Mouse (Mus musculus) gonadal fat pad, adult 2 months (tissue): ENCODE measurements around the gene Gls2. TPM values are rescaled to one million over a fixed set of nuclear protein-coding genes. Genes with fewer than 3 reads are reported as not detected.
"Not testable (repeated sequence)": the region's sequence is repeated elsewhere in the genome, so short reads cannot be mapped to it uniquely, and the experiment has no call there.

ENCODE experiments used
- DNase-seq: peaks from one replicate; pipeline ENCODE4 v3.0.0-alpha.2; 2012; ENCODE audit warnings: low read depth
- polyA plus RNA-seq: library from polyadenylated mRNA; depleted of rRNA; stranded (reverse); fragments of >200 nt; gene quantifications from 2 replicates; pipeline ENCODE4 v1.2.3, GENCODE M21; 2012; rRNA removed

The Gls2 gene
- 2.7 and 2.8 TPM in 2 replicates for polyA plus RNA-seq

- peak; percentile 54 for DNase-seq
Measured at GRCm38 (mm10) chr10:128194024-128194550, at the start of gene Gls2. TSS of gene Gls2 (plus strand) at chr10:128194457.

DNA sequence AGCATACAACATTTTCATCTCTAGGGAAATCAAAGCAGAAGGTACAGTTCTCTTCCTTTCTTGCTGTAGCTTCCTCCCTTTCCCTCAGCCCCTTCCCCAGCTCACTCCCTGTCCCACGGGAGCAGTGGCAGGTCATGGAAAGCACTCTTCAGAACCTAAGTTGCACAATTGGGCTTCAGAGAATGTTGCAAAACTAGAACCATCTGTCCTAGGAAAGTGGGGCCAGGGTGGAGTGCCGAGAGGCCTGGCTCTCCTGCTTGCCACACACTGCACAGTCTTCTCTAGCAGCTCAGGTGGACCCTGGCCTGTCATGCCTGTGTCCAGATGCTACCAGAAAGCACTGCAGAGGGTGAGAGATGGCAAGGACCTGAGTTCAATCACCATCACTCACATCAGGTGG is 49.3 kb upstream of the Gls2 start:
- no peak for DNase-seq

- DNase-seq, result no peak
Measured at GRCm38 (mm10) chr10:128148789-128149365, 45.4 kb upstream of the Gls2 start.

DNA sequence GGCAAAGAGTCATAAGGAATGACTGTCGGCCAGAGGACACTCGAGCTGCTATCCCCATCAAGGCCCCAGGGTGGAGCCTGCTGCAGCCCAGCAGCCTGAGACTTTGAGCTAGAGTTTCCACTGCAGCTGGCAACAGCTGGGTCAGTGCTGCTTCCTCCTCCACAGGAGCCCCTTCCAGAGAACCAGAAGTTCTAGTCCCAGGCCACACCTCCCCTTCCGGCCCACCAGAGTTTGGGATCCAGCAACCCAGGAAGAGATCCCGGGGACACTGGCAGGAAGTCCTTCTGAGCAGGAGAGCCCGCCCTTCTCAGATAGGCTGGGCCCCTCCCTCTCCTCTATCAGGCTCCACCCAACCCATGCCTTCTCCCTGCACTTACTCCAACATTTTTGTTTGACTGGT is 44.7 kb upstream of the Gls2 start:
- no peak for DNase-seq

DNA sequence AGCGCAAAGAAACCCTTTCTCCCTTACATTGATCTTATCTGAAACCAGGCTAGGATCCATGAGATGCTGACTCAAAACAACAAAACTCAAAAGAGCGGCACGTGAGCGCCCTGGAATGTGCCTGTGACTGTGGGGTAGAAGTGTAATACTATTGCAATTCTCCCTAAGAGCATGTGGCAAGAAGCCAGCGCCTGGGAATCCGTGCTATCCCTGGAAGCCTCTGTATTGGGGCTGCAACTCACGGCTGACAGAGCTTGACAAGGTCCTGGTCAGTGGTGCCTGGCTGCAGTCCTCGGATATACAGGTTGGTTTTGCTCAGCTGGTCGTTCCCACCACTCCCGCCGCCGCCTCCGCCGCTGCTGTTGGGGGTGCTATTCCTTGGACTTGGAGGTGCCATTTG is 43.3 kb upstream of the Gls2 start:
- peak; percentile 42 for DNase-seq

DNA sequence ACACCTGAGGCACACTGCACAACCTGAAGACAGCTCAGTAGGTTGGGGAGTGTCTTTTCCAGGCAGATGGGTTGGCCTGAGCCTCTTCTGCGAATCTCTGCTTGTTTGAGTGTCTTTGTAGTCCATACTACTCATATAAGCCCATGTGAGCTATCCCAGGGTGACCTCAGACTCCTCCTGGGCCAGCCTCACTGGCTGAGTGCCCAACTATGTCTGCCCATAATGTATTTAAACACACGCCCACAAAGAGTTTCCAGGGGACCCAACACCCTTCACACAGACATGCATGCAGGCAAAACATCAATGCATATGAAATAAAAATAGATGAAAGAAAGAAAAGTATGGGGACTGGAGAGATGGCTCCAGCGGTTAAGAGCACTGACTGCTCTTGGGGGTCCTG is 40.3 kb upstream of the Gls2 start:
- no peak for DNase-seq

GRCm38 (mm10) chr10:128165726-128166125 is 28.5 kb upstream of the Gls2 start:
- DNase-seq, result not testable (repeated sequence)

- DNase-seq, result no peak
Measured at GRCm38 (mm10) chr10:128167091-128167490, 27.2 kb upstream of the Gls2 start.

- DNase-seq, result not testable (repeated sequence)
Measured at GRCm38 (mm10) chr10:128171348-128171747, 22.9 kb upstream of the Gls2 start.

GRCm38 (mm10) chr10:128175302-128175701 is 19.0 kb upstream of the Gls2 start:
- DNase-seq, result no peak

DNA sequence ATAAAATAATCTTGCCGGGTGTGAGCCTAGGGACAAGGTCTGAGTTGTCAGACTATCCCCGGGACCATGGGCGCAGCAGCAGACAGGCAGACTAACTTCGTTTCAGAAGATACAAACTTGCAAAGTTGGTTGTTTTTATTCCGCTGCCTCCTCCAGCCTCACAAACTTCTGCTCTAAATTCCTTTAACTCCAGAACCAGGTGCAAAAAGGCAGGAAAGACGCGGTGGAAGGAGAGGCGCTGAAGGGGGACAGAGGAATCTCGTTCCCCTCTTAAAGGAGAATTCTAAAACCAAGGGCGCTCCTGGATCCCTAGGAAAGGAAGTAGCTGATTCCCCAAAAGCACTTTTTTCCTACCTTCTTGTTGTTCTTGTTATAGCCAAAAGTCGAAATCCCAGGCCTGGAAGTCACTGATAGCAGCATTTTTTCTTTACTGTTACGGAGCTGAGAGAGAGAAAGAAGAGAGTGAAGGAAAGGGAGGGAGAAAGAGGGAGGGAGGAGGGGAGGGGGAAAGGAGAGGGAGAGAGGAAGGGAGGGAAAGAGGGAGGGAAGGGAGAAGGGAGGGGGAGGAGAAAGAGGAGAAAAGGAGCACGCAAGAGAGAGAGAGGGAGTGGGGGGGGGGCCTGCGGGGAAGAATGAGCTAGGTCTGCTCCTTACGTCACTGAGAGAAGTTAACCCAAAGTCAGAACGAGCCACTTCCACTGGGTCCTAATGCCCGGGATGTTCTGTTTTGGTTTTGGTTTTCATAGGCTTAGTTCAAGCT is 18.1 kb upstream of the Gls2 start:
- DNase-seq, result no peak

- no peak for DNase-seq
Measured at GRCm38 (mm10) chr10:128177316-128177715, 16.9 kb upstream of the Gls2 start.

DNA sequence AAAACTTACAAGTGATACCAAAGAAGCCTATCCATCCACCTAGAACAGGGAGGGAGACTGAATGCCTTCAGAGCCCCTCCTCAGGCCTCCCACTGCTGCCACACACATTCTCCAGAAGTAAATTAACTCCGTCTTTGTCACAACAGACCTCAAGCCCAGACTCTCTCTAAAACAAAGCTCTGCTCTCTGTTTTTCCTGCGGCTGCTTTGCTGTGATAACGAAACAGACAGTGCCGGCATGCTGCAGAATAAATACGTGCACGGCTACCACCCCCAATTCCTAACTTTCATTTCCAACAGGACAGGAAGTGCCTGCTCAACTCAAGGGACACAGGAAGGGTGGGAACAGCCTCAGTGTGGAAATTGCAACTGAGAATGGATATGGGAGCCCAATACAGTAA is 14.3 kb upstream of the Gls2 start, which contains the start of gene Rbms2:
TSS of gene Rbms2 (minus strand) at position 309 of the 400 bp plus-strand sequence.
- no peak for DNase-seq

DNA sequence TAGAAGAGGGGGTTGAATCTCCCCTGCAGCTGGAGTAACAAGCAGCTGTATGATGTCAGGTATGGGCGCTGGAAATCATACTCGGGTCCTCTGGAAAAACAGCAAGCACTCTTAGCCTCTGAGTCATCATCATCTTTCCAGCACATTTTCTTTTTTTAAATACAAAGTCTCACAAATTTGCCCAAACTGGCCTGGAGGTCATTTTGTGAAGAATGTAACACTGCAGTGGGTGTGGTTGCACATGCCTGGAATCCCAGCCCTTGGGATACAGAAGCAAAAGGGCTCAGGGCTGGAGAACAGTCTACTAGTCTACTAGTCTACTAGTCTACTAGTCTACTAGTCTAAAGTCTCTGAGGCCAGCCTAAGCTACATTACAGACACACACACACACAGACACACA is 10.0 kb upstream of the Gls2 start:
- no peak for DNase-seq

- no peak for DNase-seq
Measured at GRCm38 (mm10) chr10:128185277-128185940, 8.8 kb upstream of the Gls2 start.

- peak; percentile 61 for DNase-seq
Measured at GRCm38 (mm10) chr10:128185959-128186358, 8.3 kb upstream of the Gls2 start.

DNA sequence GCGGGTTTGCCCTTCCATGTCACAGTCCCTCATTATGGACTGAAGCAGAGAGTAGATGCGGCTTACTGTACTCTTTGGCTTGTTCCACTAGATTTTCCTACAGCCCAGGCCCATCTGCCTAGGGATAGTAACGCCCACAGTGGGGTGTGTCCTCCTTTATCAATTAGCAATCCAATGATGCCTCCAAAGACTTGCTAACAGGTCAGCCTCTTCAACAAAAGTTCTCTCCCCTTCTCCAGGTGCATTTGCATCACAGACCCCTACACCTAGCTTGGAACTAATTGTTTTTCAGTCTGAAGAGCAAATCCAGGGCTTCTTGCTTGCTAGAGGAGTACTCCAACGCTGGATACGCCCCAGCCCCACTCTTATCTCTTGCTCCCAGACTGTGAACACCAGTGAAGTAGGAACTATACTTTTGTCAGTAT is 7.1 kb upstream of the Gls2 start:
- no peak for DNase-seq

DNA sequence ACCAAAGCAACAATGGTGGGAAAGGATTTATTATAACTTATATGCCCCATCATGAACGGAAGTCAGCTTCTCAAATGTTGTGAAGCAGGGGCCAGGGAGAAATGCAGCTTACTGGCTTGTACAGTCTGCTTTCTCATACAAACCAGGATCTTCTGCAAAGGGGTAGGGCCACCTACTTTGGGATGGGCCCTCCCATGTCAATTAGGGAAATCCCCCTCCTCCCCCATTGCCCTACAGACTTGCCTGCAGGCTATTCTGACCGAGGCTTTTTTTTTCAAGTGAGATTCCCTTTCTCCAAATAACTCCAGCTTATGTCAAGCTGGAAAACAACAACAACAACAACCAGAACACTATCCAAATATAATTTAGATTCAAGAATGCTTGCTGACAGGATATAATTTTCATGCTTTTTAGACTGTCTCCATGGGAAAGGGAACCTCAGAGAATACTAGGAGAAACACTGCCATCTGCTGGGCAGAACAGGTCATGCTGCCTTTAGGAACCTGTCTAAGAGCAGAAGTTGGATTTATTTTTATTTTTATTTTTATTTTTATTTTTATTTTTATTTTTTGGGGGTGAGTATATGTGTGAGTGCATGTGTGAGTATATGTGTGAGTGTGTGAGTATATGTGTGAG is 5.9 kb upstream of the Gls2 start:
- DNase-seq, result no peak

- DNase-seq, result no peak
Measured at GRCm38 (mm10) chr10:128191472-128191871, 2.8 kb upstream of the Gls2 start.

- not testable (repeated sequence) for DNase-seq
Measured at GRCm38 (mm10) chr10:128192030-128192766, 2.1 kb upstream of the Gls2 start.

GRCm38 (mm10) chr10:128193113-128193512 is 1.1 kb upstream of the Gls2 start:
- no peak for DNase-seq
